Mouse (Mus musculus) bone marrow macrophage, adult 2 months (primary cell): ENCODE data around the gene Mrpl1. TPM values are rescaled to one million over a fixed set of nuclear protein-coding genes. Genes with fewer than 3 reads are reported as not detected.
A peak's percentile ranks its signal among the peaks of the same experiment; 100 is the strongest.

Source experiments
- H3K27ac ChIP-seq: 2 replicates; pipeline ENCODE4 v1.5.1; 2012; ENCODE audit warnings: low read depth, low read length; ENCODE audit not compliant: insufficient read depth
- H3K4me1 ChIP-seq: 2 replicates; pipeline ENCODE4 v1.6.1; 2012; ENCODE audit warnings: low read length; ENCODE audit not compliant: control insufficient read depth, insufficient read depth
- H3K4me3 ChIP-seq: 2 replicates; pipeline ENCODE4 v1.5.1; 2012; ENCODE audit warnings: mild to moderate bottlenecking, low read length, moderate library complexity; ENCODE audit not compliant: insufficient read depth
- CTCF ChIP-seq: IDR thresholded peaks from 2 replicates; pipeline ENCODE4 v1.5.1; 2012; ENCODE audit warnings: low read depth, mild to moderate bottlenecking, low read length, moderate library complexity
- POLR2A ChIP-seq: IDR thresholded peaks from 2 replicates; pipeline ENCODE4 v1.6.1; 2012; ENCODE audit warnings: mild to moderate bottlenecking, low read depth, low read length, borderline replicate concordance
- polyA plus RNA-seq: library from polyadenylated mRNA; stranded (reverse); fragments of >200 nt; gene quantifications from 2 replicates; pipeline ENCODE4 v1.2.4, GENCODE M21; 2012; ENCODE audit not compliant: missing spikeins, insufficient read depth, insufficient read length

Mrpl1 gene
- polyA plus RNA-seq, 1 experiment: 13.0 TPM

GRCm38 (mm10) chr5:96226490-96226889 lies 17.2 kb downstream of the Mrpl1 start:
- H3K4me1 ChIP-seq: peaks cover 5% of the 10 kb centered on the region
- H3K27ac ChIP-seq: no peak overlapping the region
- H3K4me3 ChIP-seq: no peak overlapping the region
- no peak for TF ChIP-seq POLR2A
- TF ChIP-seq CTCF: no peak

- no peak for TF ChIP-seq POLR2A
- no peak for TF ChIP-seq CTCF
- Histone ChIP-seq H3K4me3 (no peak overlapping the region), H3K27ac (no peak overlapping the region), H3K4me1 (no peaks in the 10 kb centered on the region)
Measured at GRCm38 (mm10) chr5:96228967-96229366, 19.7 kb downstream of the Mrpl1 start.

- Histone ChIP-seq H3K27ac (no peak overlapping the region), H3K4me1 (peaks cover 8% of the 10 kb centered on the region), H3K4me3 (no peak overlapping the region)
- TF ChIP-seq CTCF: no peak
- no peak for TF ChIP-seq POLR2A
Measured at GRCm38 (mm10) chr5:96238797-96239196, 29.5 kb downstream of the Mrpl1 start.

- H3K4me3 ChIP-seq: no peak overlapping the region
- TF ChIP-seq POLR2A: no peak
- TF ChIP-seq CTCF: no peak
- H3K4me1 ChIP-seq: peaks cover 17% of the 10 kb centered on the region
- no peak overlapping the region for H3K27ac ChIP-seq
Measured at GRCm38 (mm10) chr5:96240856-96241255, 31.6 kb downstream of the Mrpl1 start.

- TF ChIP-seq POLR2A: no peak
- no peak for TF ChIP-seq CTCF
- Histone ChIP-seq H3K4me1 (peaks cover 9% of the 10 kb centered on the region), H3K4me3 (no peak overlapping the region), H3K27ac (no peak overlapping the region)
Measured at GRCm38 (mm10) chr5:96244511-96244910, 35.2 kb downstream of the Mrpl1 start.

GRCm38 (mm10) chr5:96253995-96254394 lies 44.7 kb downstream of the Mrpl1 start:
- no peak overlapping the region for H3K4me3 ChIP-seq
- no peak for TF ChIP-seq CTCF
- TF ChIP-seq POLR2A: no peak

GRCm38 (mm10) chr5:96255166-96255565 lies 45.9 kb downstream of the Mrpl1 start:
- H3K4me3 ChIP-seq: no peak overlapping the region
- TF ChIP-seq CTCF (no peak), POLR2A (no peak)
- H3K4me1 ChIP-seq: no peaks in the 10 kb centered on the region
- no peak overlapping the region for H3K27ac ChIP-seq

More at GRCm38 (mm10) chr5:96253995-96254394, 44.7 kb downstream of the Mrpl1 start:
- Histone ChIP-seq H3K4me1 (no peaks in the 10 kb centered on the region), H3K27ac (no peak overlapping the region)

- TF ChIP-seq POLR2A (no peak), CTCF (no peak)
- Histone ChIP-seq H3K4me1 (no peaks in the 10 kb centered on the region), H3K4me3 (no peak overlapping the region), H3K27ac (no peak overlapping the region)
Measured at GRCm38 (mm10) chr5:96258210-96258609, 48.9 kb downstream of the Mrpl1 start.

- TF ChIP-seq POLR2A: no peak
- TF ChIP-seq CTCF: 0 out of 2 replicates have a peak, but pooled peaks have one; percentile 19
- peaks cover 3% of the 10 kb centered on the region; the same call in 1 of the 2 replicates for H3K4me1 ChIP-seq
- H3K27ac ChIP-seq: no peak overlapping the region
- H3K4me3 ChIP-seq: no peak overlapping the region
Measured at GRCm38 (mm10) chr5:96267017-96267702, 57.9 kb downstream of the Mrpl1 start.

GRCm38 (mm10) chr5:96271070-96271469 lies 61.8 kb downstream of the Mrpl1 start:
- H3K27ac ChIP-seq: no peak overlapping the region
- peaks cover 3% of the 10 kb centered on the region; the same call in 1 of the 2 replicates for H3K4me1 ChIP-seq
- TF ChIP-seq POLR2A: no peak
- no peak for TF ChIP-seq CTCF
- no peak overlapping the region for H3K4me3 ChIP-seq
